Mouse (Mus musculus): Measurements from ENCODE around the gene Fam89b. TPM values are rescaled to one million over a fixed set of nuclear protein-coding genes. Genes with fewer than 3 reads are reported as not detected.
A peak's percentile ranks its signal among the peaks of the same experiment; 100 is the strongest.

Fam89b gene
- 118 and 128 TPM in 2 replicates for polyA plus RNA-seq (2015; fragmentation: Nextera tagmentation; extraction: Ambion mirVana)

GRCm38 (mm10) chr19:5729444-5729815 lies at the start of gene Fam89b:
Fam89b (minus strand) TSS chr19:5729653.
- peak within 1 kb of the TSS; percentile 99 for H3K4me2 ChIP-seq (ENCODE audit: low read length)
- WGBS: under 1% methylated on average over 31 of the region's 37 CpGs
- no peaks in the 10 kb centered on the region for H3K27me3 ChIP-seq (replicated peaks; ENCODE audit: control insufficient read depth, insufficient read depth, low read length)
- H3K27ac ChIP-seq (ENCODE audit: low read depth, low read length): peak within 1 kb of the TSS; percentile 96
- no peaks in the 10 kb centered on the region for H3K9me3 ChIP-seq (ENCODE audit: control insufficient read depth, low read length)
- ATAC-seq: peak; percentile 84
- H3K36me3 ChIP-seq (ENCODE audit: control insufficient read depth, insufficient read depth, low read length): no peaks in the 10 kb centered on the region
- peak within 1 kb of the TSS; percentile 93 for H3K4me3 ChIP-seq (ENCODE audit: low read length)
- H3K4me1 ChIP-seq (ENCODE audit: control insufficient read depth, insufficient read depth, low read depth, low read length): peaks cover 57% of the 10 kb centered on the region
- peak within 1 kb of the TSS; percentile 99 for H3K9ac ChIP-seq (ENCODE audit: low read depth, low read length)

- 0 out of 2 replicates have a peak overlapping the region, but pooled peaks have one; percentile 9 for H3K9ac ChIP-seq (ENCODE audit: low read depth, low read length)
- H3K27me3 ChIP-seq (replicated peaks; ENCODE audit: control insufficient read depth, insufficient read depth, low read length): no peaks in the 10 kb centered on the region
- WGBS: 54% methylated on average over 8 of the region's 8 CpGs
- H3K4me2 ChIP-seq (ENCODE audit: low read length): no peak overlapping the region
- no peaks in the 10 kb centered on the region for H3K4me1 ChIP-seq (ENCODE audit: control insufficient read depth, insufficient read depth, low read depth, low read length)
- H3K9me3 ChIP-seq (ENCODE audit: control insufficient read depth, low read length): no peaks in the 10 kb centered on the region
- H3K27ac ChIP-seq (ENCODE audit: low read depth, low read length): no peak overlapping the region
- H3K36me3 ChIP-seq (ENCODE audit: control insufficient read depth, insufficient read depth, low read length): no peaks in the 10 kb centered on the region
- no peak for ATAC-seq
- no peak overlapping the region for H3K4me3 ChIP-seq (ENCODE audit: low read length)
These were observed 48.9 kb upstream of the Fam89b start for GRCm38 (mm10) chr19:5778312-5778711.

GRCm38 (mm10) chr19:5777387-5778032 lies 48.1 kb upstream of the Fam89b start:
- Histone ChIP-seq H3K9ac (ENCODE audit: low read depth, low read length) (no peak overlapping the region), H3K27me3 (replicated peaks; ENCODE audit: control insufficient read depth, insufficient read depth, low read length) (no peaks in the 10 kb centered on the region), H3K36me3 (ENCODE audit: control insufficient read depth, insufficient read depth, low read length) (no peaks in the 10 kb centered on the region), H3K4me3 (ENCODE audit: low read length) (no peak overlapping the region), H3K4me2 (ENCODE audit: low read length) (no peak overlapping the region), H3K4me1 (ENCODE audit: control insufficient read depth, insufficient read depth, low read depth, low read length) (no peaks in the 10 kb centered on the region), H3K27ac (ENCODE audit: low read depth, low read length) (no peak overlapping the region), H3K9me3 (ENCODE audit: control insufficient read depth, low read length) (no peaks in the 10 kb centered on the region)
- no peak for ATAC-seq
- 80% methylated on average over 9 of the region's 9 CpGs for WGBS

GRCm38 (mm10) chr19:5770925-5771860 lies 41.7 kb upstream of the Fam89b start, which contains the start of gene Scyl1:
Scyl1 (minus strand) TSS chr19:5771419.
- Histone ChIP-seq H3K36me3 (ENCODE audit: control insufficient read depth, insufficient read depth, low read length) (peaks cover 13% of the 10 kb centered on the region), H3K27me3 (replicated peaks; ENCODE audit: control insufficient read depth, insufficient read depth, low read length) (no peaks in the 10 kb centered on the region), H3K4me1 (ENCODE audit: control insufficient read depth, insufficient read depth, low read depth, low read length) (peaks cover 11% of the 10 kb centered on the region), H3K9ac (ENCODE audit: low read depth, low read length) (peak within 1 kb of the TSS; percentile 96), H3K4me3 (ENCODE audit: low read length) (peak within 1 kb of the TSS; percentile 89), H3K27ac (ENCODE audit: low read depth, low read length) (peak within 1 kb of the TSS; percentile 91), H3K4me2 (ENCODE audit: low read length) (peak within 1 kb of the TSS; percentile 61), H3K9me3 (ENCODE audit: control insufficient read depth, low read length) (no peaks in the 10 kb centered on the region)
- ATAC-seq: peak; percentile 97
- WGBS: under 1% methylated on average over 64 of the region's 64 CpGs

GRCm38 (mm10) chr19:5770311-5770710 lies 40.9 kb upstream of the Fam89b start:
- Histone ChIP-seq H3K36me3 (ENCODE audit: control insufficient read depth, insufficient read depth, low read length) (peaks cover 20% of the 10 kb centered on the region), H3K4me1 (ENCODE audit: control insufficient read depth, insufficient read depth, low read depth, low read length) (peaks cover 11% of the 10 kb centered on the region), H3K27ac (ENCODE audit: low read depth, low read length) (peak overlapping the region; percentile 91), H3K9me3 (ENCODE audit: control insufficient read depth, low read length) (no peaks in the 10 kb centered on the region), H3K4me3 (ENCODE audit: low read length) (peak overlapping the region; percentile 89), H3K27me3 (replicated peaks; ENCODE audit: control insufficient read depth, insufficient read depth, low read length) (no peaks in the 10 kb centered on the region), H3K4me2 (ENCODE audit: low read length) (peak overlapping the region; percentile 61), H3K9ac (ENCODE audit: low read depth, low read length) (peak overlapping the region; percentile 96)
- no peak for ATAC-seq
- 35% methylated on average over 9 of the region's 9 CpGs for WGBS

GRCm38 (mm10) chr19:5767271-5767670 lies 37.8 kb upstream of the Fam89b start:
- WGBS: 79% methylated on average over 4 of the region's 4 CpGs
- Histone ChIP-seq H3K9me3 (ENCODE audit: control insufficient read depth, low read length) (no peaks in the 10 kb centered on the region), H3K4me3 (ENCODE audit: low read length) (no peak overlapping the region), H3K36me3 (ENCODE audit: control insufficient read depth, insufficient read depth, low read length) (peaks cover 36% of the 10 kb centered on the region), H3K4me1 (ENCODE audit: control insufficient read depth, insufficient read depth, low read depth, low read length) (peaks cover 11% of the 10 kb centered on the region), H3K4me2 (ENCODE audit: low read length) (no peak overlapping the region), H3K9ac (ENCODE audit: low read depth, low read length) (no peak overlapping the region), H3K27me3 (replicated peaks; ENCODE audit: control insufficient read depth, insufficient read depth, low read length) (no peaks in the 10 kb centered on the region), H3K27ac (ENCODE audit: low read depth, low read length) (no peak overlapping the region)
- ATAC-seq: no peak

- no peak overlapping the region for H3K27ac ChIP-seq (ENCODE audit: low read depth, low read length)
- H3K9ac ChIP-seq (ENCODE audit: low read depth, low read length): no peak overlapping the region
- WGBS: 95% methylated on average over 6 of the region's 6 CpGs
- no peak overlapping the region for H3K4me2 ChIP-seq (ENCODE audit: low read length)
- H3K36me3 ChIP-seq (ENCODE audit: control insufficient read depth, insufficient read depth, low read length): peaks cover 67% of the 10 kb centered on the region
- ATAC-seq: no peak
- peaks cover 7% of the 10 kb centered on the region for H3K27me3 ChIP-seq (replicated peaks; ENCODE audit: control insufficient read depth, insufficient read depth, low read length)
- no peaks in the 10 kb centered on the region for H3K4me1 ChIP-seq (ENCODE audit: control insufficient read depth, insufficient read depth, low read depth, low read length)
- H3K9me3 ChIP-seq (ENCODE audit: control insufficient read depth, low read length): no peaks in the 10 kb centered on the region
- H3K4me3 ChIP-seq (ENCODE audit: low read length): no peak overlapping the region
These were observed 33.7 kb upstream of the Fam89b start for GRCm38 (mm10) chr19:5763163-5763562.

- whole genome bisulfite sequencing: 83% methylated on average over 14 of the region's 14 CpGs
- no peak for ATAC-seq
- peaks cover 52% of the 10 kb centered on the region for H3K36me3 ChIP-seq (ENCODE audit: control insufficient read depth, insufficient read depth, low read length)
- no peaks in the 10 kb centered on the region for H3K9me3 ChIP-seq (ENCODE audit: control insufficient read depth, low read length)
- no peak overlapping the region for H3K27ac ChIP-seq (ENCODE audit: low read depth, low read length)
- H3K4me2 ChIP-seq (ENCODE audit: low read length): no peak overlapping the region
- H3K4me3 ChIP-seq (ENCODE audit: low read length): no peak overlapping the region
- H3K27me3 ChIP-seq (replicated peaks; ENCODE audit: control insufficient read depth, insufficient read depth, low read length): peaks cover 37% of the 10 kb centered on the region
- H3K4me1 ChIP-seq (ENCODE audit: control insufficient read depth, insufficient read depth, low read depth, low read length): peaks cover 12% of the 10 kb centered on the region
- H3K9ac ChIP-seq (ENCODE audit: low read depth, low read length): no peak overlapping the region
These were observed 29.5 kb upstream of the Fam89b start for GRCm38 (mm10) chr19:5758878-5759403.

All from hindbrain, embryonic 16.5 days (tissue).